Mouse (Mus musculus): Measurements from ENCODE around the gene Stac3. TPM values are rescaled to one million over a fixed set of nuclear protein-coding genes. Genes with fewer than 3 reads are reported as not detected.

Stac3 gene
- polyA plus RNA-seq, 1 experiment: 3.0 TPM

GRCm38 (mm10) chr10:127490160-127491127, 11.0 kb upstream of the Stac3 start:
- no peak overlapping the region for H3K27ac ChIP-seq (ENCODE audit: insufficient read depth, low read depth, low read length)
- 80% methylated on average over 18 of the region's 18 CpGs for WGBS
- H3K4me1 ChIP-seq (ENCODE audit: control insufficient read depth, insufficient read depth, low read length): no peaks in the 10 kb centered on the region
- TF ChIP-seq POLR2A (IDR thresholded peaks at IDR 0.05; ENCODE audit: low read depth, low read length) (no peak), CTCF (conservative IDR thresholded peaks at IDR 0.05; ENCODE audit: insufficient read depth, insufficient read length, low read depth, low read length) (no peak)
- H3K36me3 ChIP-seq (ENCODE audit: control insufficient read depth, insufficient read depth, low read length): no peaks in the 10 kb centered on the region
- DNase-seq: no peak
- no peak overlapping the region for H3K4me3 ChIP-seq (ENCODE audit: insufficient read depth, low read depth, low read length)
- H3K27me3 ChIP-seq (replicated peaks; ENCODE audit: control insufficient read depth, insufficient read depth, low read length): no peaks in the 10 kb centered on the region

- no peak overlapping the region for H3K4me3 ChIP-seq (ENCODE audit: insufficient read depth, low read depth, low read length)
- TF ChIP-seq POLR2A (IDR thresholded peaks at IDR 0.05; ENCODE audit: low read depth, low read length): no peak
- TF ChIP-seq CTCF (conservative IDR thresholded peaks at IDR 0.05; ENCODE audit: insufficient read depth, insufficient read length, low read depth, low read length): no peak
- H3K4me1 ChIP-seq (ENCODE audit: control insufficient read depth, insufficient read depth, low read length): no peaks in the 10 kb centered on the region
- WGBS: 82% methylated on average over 8 of the region's 8 CpGs
- DNase-seq: no peak
- no peaks in the 10 kb centered on the region for H3K27me3 ChIP-seq (replicated peaks; ENCODE audit: control insufficient read depth, insufficient read depth, low read length)
- no peaks in the 10 kb centered on the region for H3K36me3 ChIP-seq (ENCODE audit: control insufficient read depth, insufficient read depth, low read length)
- no peak overlapping the region for H3K27ac ChIP-seq (ENCODE audit: insufficient read depth, low read depth, low read length)
Observed at GRCm38 (mm10) chr10:127491128-127491512, 10.4 kb upstream of the Stac3 start.

GRCm38 (mm10) chr10:127492118-127492517, 9.4 kb upstream of the Stac3 start:
- no peaks in the 10 kb centered on the region; the same call in 1 of the 2 replicates for H3K36me3 ChIP-seq (ENCODE audit: control insufficient read depth, insufficient read depth, low read length)

GRCm38 (mm10) chr10:127496156-127496555, 5.3 kb upstream of the Stac3 start:
- no peak overlapping the region for H3K4me3 ChIP-seq (ENCODE audit: insufficient read depth, low read depth, low read length)
- no peak for DNase-seq
- no peaks in the 10 kb centered on the region for H3K27me3 ChIP-seq (replicated peaks; ENCODE audit: control insufficient read depth, insufficient read depth, low read length)
- H3K27ac ChIP-seq (ENCODE audit: insufficient read depth, low read depth, low read length): no peak overlapping the region
- H3K36me3 ChIP-seq (ENCODE audit: control insufficient read depth, insufficient read depth, low read length): no peaks in the 10 kb centered on the region; the same call in none of the 2 replicates
- no peaks in the 10 kb centered on the region for H3K4me1 ChIP-seq (ENCODE audit: control insufficient read depth, insufficient read depth, low read length)
- 83% methylated on average over 3 of the region's 3 CpGs for WGBS
- TF ChIP-seq POLR2A (IDR thresholded peaks at IDR 0.05; ENCODE audit: low read depth, low read length): no peak
- no peak for TF ChIP-seq CTCF (conservative IDR thresholded peaks at IDR 0.05; ENCODE audit: insufficient read depth, insufficient read length, low read depth, low read length)

More at GRCm38 (mm10) chr10:127492118-127492517, 9.4 kb upstream of the Stac3 start:
- Histone ChIP-seq H3K4me1 (ENCODE audit: control insufficient read depth, insufficient read depth, low read length) (no peaks in the 10 kb centered on the region), H3K27ac (ENCODE audit: insufficient read depth, low read depth, low read length) (no peak overlapping the region), H3K27me3 (replicated peaks; ENCODE audit: control insufficient read depth, insufficient read depth, low read length) (no peaks in the 10 kb centered on the region), H3K4me3 (ENCODE audit: insufficient read depth, low read depth, low read length) (no peak overlapping the region)
- WGBS: 72% methylated on average over 3 of the region's 3 CpGs
- TF ChIP-seq POLR2A (IDR thresholded peaks at IDR 0.05; ENCODE audit: low read depth, low read length) (no peak), CTCF (conservative IDR thresholded peaks at IDR 0.05; ENCODE audit: insufficient read depth, insufficient read length, low read depth, low read length) (no peak)
- no peak for DNase-seq

- no peaks in the 10 kb centered on the region; the same call in none of the 2 replicates for H3K36me3 ChIP-seq (ENCODE audit: control insufficient read depth, insufficient read depth, low read length)
- TF ChIP-seq CTCF (conservative IDR thresholded peaks at IDR 0.05; ENCODE audit: insufficient read depth, insufficient read length, low read depth, low read length) (no peak), POLR2A (IDR thresholded peaks at IDR 0.05; ENCODE audit: low read depth, low read length) (no peak)
- no peak for DNase-seq
- WGBS: 51% methylated on average over 5 of the region's 5 CpGs
- no peak overlapping the region for H3K4me3 ChIP-seq (ENCODE audit: insufficient read depth, low read depth, low read length)
- H3K4me1 ChIP-seq (ENCODE audit: control insufficient read depth, insufficient read depth, low read length): no peaks in the 10 kb centered on the region
- H3K27ac ChIP-seq (ENCODE audit: insufficient read depth, low read depth, low read length): no peak overlapping the region
- H3K27me3 ChIP-seq (replicated peaks; ENCODE audit: control insufficient read depth, insufficient read depth, low read length): no peaks in the 10 kb centered on the region
Observed at GRCm38 (mm10) chr10:127499516-127499915, 2.0 kb upstream of the Stac3 start.

- TF ChIP-seq POLR2A (IDR thresholded peaks at IDR 0.05; ENCODE audit: low read depth, low read length): no peak
- no peak for TF ChIP-seq CTCF (conservative IDR thresholded peaks at IDR 0.05; ENCODE audit: insufficient read depth, insufficient read length, low read depth, low read length)
- no peaks in the 10 kb centered on the region for H3K27me3 ChIP-seq (replicated peaks; ENCODE audit: control insufficient read depth, insufficient read depth, low read length)
- WGBS: 87% methylated on average over 4 of the region's 4 CpGs
- no peaks in the 10 kb centered on the region for H3K4me1 ChIP-seq (ENCODE audit: control insufficient read depth, insufficient read depth, low read length)
- H3K36me3 ChIP-seq (ENCODE audit: control insufficient read depth, insufficient read depth, low read length): no peaks in the 10 kb centered on the region; the same call in none of the 2 replicates
- DNase-seq: no peak
- H3K4me3 ChIP-seq (ENCODE audit: insufficient read depth, low read depth, low read length): no peak overlapping the region
- H3K27ac ChIP-seq (ENCODE audit: insufficient read depth, low read depth, low read length): no peak overlapping the region
Observed at GRCm38 (mm10) chr10:127500042-127500441, 1.4 kb upstream of the Stac3 start.

GRCm38 (mm10) chr10:127508239-127508638, 6.8 kb downstream of the Stac3 start:
- Histone ChIP-seq H3K4me3 (ENCODE audit: insufficient read depth, low read depth, low read length) (no peak overlapping the region), H3K27me3 (replicated peaks; ENCODE audit: control insufficient read depth, insufficient read depth, low read length) (0 out of 2 replicates have a peak, but pooled peaks cover 1% of the 10 kb centered on the region), H3K4me1 (ENCODE audit: control insufficient read depth, insufficient read depth, low read length) (no peaks in the 10 kb centered on the region), H3K36me3 (ENCODE audit: control insufficient read depth, insufficient read depth, low read length) (no peaks in the 10 kb centered on the region), H3K27ac (ENCODE audit: insufficient read depth, low read depth, low read length) (no peak overlapping the region)
- TF ChIP-seq CTCF (conservative IDR thresholded peaks at IDR 0.05; ENCODE audit: insufficient read depth, insufficient read length, low read depth, low read length) (peak; percentile 71), POLR2A (IDR thresholded peaks at IDR 0.05; ENCODE audit: low read depth, low read length) (no peak)
- DNase-seq: peak; percentile 75
- WGBS: 12% methylated on average over 15 of the region's 15 CpGs
